Mouse (Mus musculus) bone marrow macrophage, adult 2 months (primary cell): Measurements from ENCODE around the gene Ctnna3.

ENCODE experiments used
- CTCF ChIP-seq: IDR thresholded peaks from 2 replicates; pipeline ENCODE4 v1.5.1; 2012; ENCODE audit warnings: low read depth, mild to moderate bottlenecking, low read length, moderate library complexity
- POLR2A ChIP-seq: IDR thresholded peaks from 2 replicates; pipeline ENCODE4 v1.6.1; 2012; ENCODE audit warnings: mild to moderate bottlenecking, low read depth, low read length, borderline replicate concordance

DNA sequence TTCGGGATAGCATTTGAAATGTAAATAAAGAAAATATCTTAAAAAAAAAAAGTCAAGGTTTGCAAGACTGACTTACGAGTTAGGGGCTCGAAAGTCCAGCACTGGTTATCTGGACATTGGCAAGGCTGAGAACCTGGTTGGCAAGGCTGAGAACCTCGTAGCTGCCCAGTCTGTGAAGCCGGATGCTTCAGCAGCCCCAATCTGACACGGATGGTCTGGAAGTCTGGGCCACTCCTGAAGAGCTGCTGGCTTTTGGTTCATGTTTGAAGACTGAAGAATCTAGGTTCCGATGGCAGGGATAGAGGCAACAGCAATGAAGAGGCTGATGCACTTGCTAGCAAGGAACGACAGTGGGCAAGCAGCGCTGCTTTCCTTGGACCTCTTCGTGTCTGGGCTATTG lies 339.0 kb downstream of the Ctnna3 start:
- no peak for TF ChIP-seq CTCF
- no peak for TF ChIP-seq POLR2A
